Mouse (Mus musculus): ENCODE data around the gene Rtl1. TPM values are rescaled to one million over a fixed set of nuclear protein-coding genes. Genes with fewer than 3 reads are reported as not detected.
A peak's percentile ranks its signal among the peaks of the same experiment; 100 is the strongest.

Gene Rtl1
- polyA plus RNA-seq, 1 experiment from 2014 or later = 0.74 TPM

- WGBS = 47% methylated on average over 30 of the region's 30 CpGs
- DNase-seq (ENCODE audit: low spot score) = peak; percentile 60
- Histone ChIP-seq H3K27ac (peak overlapping the region; percentile 78), H3K4me3 (peak overlapping the region; percentile 57), H3K36me3 (peaks cover 40% of the 10 kb centered on the region), H3K4me1 (peaks cover 14% of the 10 kb centered on the region), H3K9me3 (replicated peaks) (peaks cover 27% of the 10 kb centered on the region; the same call in 1 of the 2 replicates), H3K27me3 (ENCODE audit: low read depth, poor library complexity, severe bottlenecking) (no peaks in the 10 kb centered on the region)
Measured at GRCm38 (mm10) chr12:109540739-109541539, 59.2 kb downstream of the Rtl1 start.

- 56% methylated on average over 13 of the region's 13 CpGs for WGBS
- H3K4me3 ChIP-seq = peak overlapping the region; percentile 57
Measured at GRCm38 (mm10) chr12:109539950-109540349, 60.2 kb downstream of the Rtl1 start.

More at GRCm38 (mm10) chr12:109539950-109540349, 60.2 kb downstream of the Rtl1 start:
- Histone ChIP-seq H3K27ac (no peak overlapping the region), H3K27me3 (ENCODE audit: low read depth, poor library complexity, severe bottlenecking) (no peaks in the 10 kb centered on the region), H3K9me3 (replicated peaks) (peaks cover 27% of the 10 kb centered on the region; the same call in 1 of the 2 replicates), H3K4me1 (peaks cover 12% of the 10 kb centered on the region; the same call in 1 of the 2 replicates), H3K36me3 (peaks cover 32% of the 10 kb centered on the region)
- DNase-seq (ENCODE audit: low spot score) = no peak

MicroRNAs encoded within 50 kb of the gene (microRNA counts, 519-probe panel; counts per million panel counts)
- 684 counts per million, percentile 72 among the panel's probes with 10 or more counts for microRNA mmu-miR-1188
- microRNA mmu-miR-127 = 4,850 counts per million, percentile 85 among the panel's probes with 10 or more counts
- 5,607 counts per million, percentile 91 among the panel's probes with 10 or more counts for microRNA mmu-miR-136
- 684 counts per million, percentile 72 among the panel's probes with 10 or more counts for microRNA mmu-miR-1906
- microRNA mmu-miR-337-3p = 684 counts per million, percentile 72 among the panel's probes with 10 or more counts
- 684 counts per million, percentile 72 among the panel's probes with 10 or more counts for microRNA mmu-miR-337-5p
- microRNA mmu-miR-341 = 684 counts per million, percentile 72 among the panel's probes with 10 or more counts
- 684 counts per million, percentile 72 among the panel's probes with 10 or more counts for microRNA mmu-miR-370
- 5,547 counts per million, percentile 90 among the panel's probes with 10 or more counts for microRNA mmu-miR-431
- microRNA mmu-miR-432 = 684 counts per million, percentile 72 among the panel's probes with 10 or more counts
- microRNA mmu-miR-433 = 5,871 counts per million, percentile 92 among the panel's probes with 10 or more counts
- 5,199 counts per million, percentile 88 among the panel's probes with 10 or more counts for microRNA mmu-miR-434-3p
- microRNA mmu-miR-434-5p = 3,470 counts per million, percentile 76 among the panel's probes with 10 or more counts
- 684 counts per million, percentile 72 among the panel's probes with 10 or more counts for microRNA mmu-miR-493
- microRNA mmu-miR-540-3p = 684 counts per million, percentile 72 among the panel's probes with 10 or more counts
- microRNA mmu-miR-540-5p = 684 counts per million, percentile 72 among the panel's probes with 10 or more counts
- 684 counts per million, percentile 72 among the panel's probes with 10 or more counts for microRNA mmu-miR-665
- 684 counts per million, percentile 72 among the panel's probes with 10 or more counts for microRNA mmu-miR-673-3p
- 684 counts per million, percentile 72 among the panel's probes with 10 or more counts for microRNA mmu-miR-673-5p
- microRNA mmu-miR-770-3p = 684 counts per million, percentile 72 among the panel's probes with 10 or more counts
- microRNA mmu-miR-770-5p = 684 counts per million, percentile 72 among the panel's probes with 10 or more counts

Small RNA genes within 50 kb of the gene (microRNA-seq; reads per million reads assigned to microRNA genes)
- not detected for gene Gm23912
- 20.2 reads per million, percentile 29 among the genes with 10 or more reads in this experiment for gene Mir1188
- 4,808 reads per million, percentile 90 among the genes with 10 or more reads in this experiment for gene Mir127
- gene Mir136 = not detected
- gene Mir1906-1 = not detected
- gene Mir3070a = 3.8 reads per million, percentile 5 among the genes with 10 or more reads in this experiment
- gene Mir3070b = not detected
- not detected for gene Mir3071
- gene Mir337 = not detected
- 1,194 reads per million, percentile 77 among the genes with 10 or more reads in this experiment for gene Mir341
- not detected for gene Mir3544
- gene Mir370 = 697 reads per million, percentile 69 among the genes with 10 or more reads in this experiment
- gene Mir431 = 7,933 reads per million, percentile 93 among the genes with 10 or more reads in this experiment
- gene Mir432 = not detected
- 1,013 reads per million, percentile 74 among the genes with 10 or more reads in this experiment for gene Mir433
- 948 reads per million, percentile 73 among the genes with 10 or more reads in this experiment for gene Mir434
- 283 reads per million, percentile 61 among the genes with 10 or more reads in this experiment for gene Mir493
- 1,051 reads per million, percentile 75 among the genes with 10 or more reads in this experiment for gene Mir540
- gene Mir665 = 570 reads per million, percentile 68 among the genes with 10 or more reads in this experiment
- 208 reads per million, percentile 57 among the genes with 10 or more reads in this experiment for gene Mir673
- 215 reads per million, percentile 58 among the genes with 10 or more reads in this experiment for gene Mir770

Other genes starting within 250 kb of the Rtl1 start
- 106 and 159 TPM in 2 replicates for gene Dlk1, start 147.5 kb downstream of the Rtl1 start, polyA plus RNA-seq (2016; fragmentation: Nextera tagmentation; extraction: Ambion mirVana)

All from limb, embryonic 10.5 days (tissue).